Mouse (Mus musculus) megakaryocyte, embryonic 14.5 days (primary cell): ENCODE measurements around the gene Dbil5.

Experiments
- FLI1 ChIP-seq: IDR thresholded peaks from 2 replicates; pipeline ENCODE4 v1.6.1; 2012; ENCODE audit warnings: low read length, inconsistent platforms, mixed read lengths
- GATA1 ChIP-seq: IDR thresholded peaks from 3 replicates; pipeline ENCODE4 v1.6.1; 2012; ENCODE audit warnings: mixed read lengths, low read length, inconsistent platforms, borderline replicate concordance

DNA sequence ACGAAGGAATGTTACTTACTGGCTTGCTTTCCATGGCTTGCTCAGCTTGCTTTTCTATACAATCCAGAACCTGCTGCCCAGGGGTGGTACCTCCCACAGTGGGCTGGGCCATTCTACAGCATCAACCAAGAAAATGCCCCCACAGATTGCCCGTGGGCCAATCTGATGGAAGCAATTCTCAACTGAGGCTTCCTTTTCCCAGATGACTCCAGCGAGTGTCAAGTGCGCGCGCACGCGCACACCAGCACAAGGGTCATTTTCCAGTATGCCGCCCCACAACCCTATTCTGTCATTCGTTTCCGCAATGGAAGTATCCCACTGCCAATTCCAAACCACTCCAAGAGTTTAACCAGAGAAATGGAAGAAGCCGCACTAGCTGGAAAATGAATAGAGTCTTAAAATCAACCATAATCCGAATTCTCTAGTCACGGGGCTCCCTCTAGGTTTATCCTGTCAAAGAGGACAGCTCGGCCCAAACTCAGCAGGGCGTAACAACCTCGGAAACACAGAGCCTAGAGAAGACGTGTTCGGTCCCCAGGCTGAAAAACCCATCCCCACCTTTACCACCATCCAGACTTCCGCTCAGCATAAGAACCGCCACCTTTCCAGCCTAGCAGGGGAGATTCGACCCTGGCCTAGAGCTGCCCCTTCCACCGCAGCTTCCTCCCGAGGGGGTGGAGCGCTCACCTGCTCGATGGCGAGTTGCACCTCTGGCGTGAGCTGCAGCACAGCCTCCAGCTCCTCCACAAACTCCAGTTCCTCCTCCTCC lies 38.5 kb upstream of the Dbil5 start:
- TF ChIP-seq FLI1 (no peak), GATA1 (no peak)
